Mouse (Mus musculus) G1E (cell line): ENCODE results near the gene AU040320. TPM values are rescaled to one million over a fixed set of nuclear protein-coding genes. Genes with fewer than 3 reads are reported as not detected.

Experiments
- ATAC-seq: 2 replicates; pipeline ENCODE4 v1.8.0; 2016; ENCODE audit warnings: mild to moderate bottlenecking; ENCODE audit not compliant: insufficient number of reproducible peaks, poor library complexity, low FRiP score, severe bottlenecking; ENCODE audit errors: extremely low read depth
- DNase-seq: peaks from one replicate; pipeline ENCODE4 v3.0.0; 2012; ENCODE audit warnings: low spot score
- H3K27me3 ChIP-seq: 2 replicates; pipeline ENCODE4 v1.6.1; 2012; ENCODE audit warnings: mild to moderate bottlenecking, low read length, inconsistent platforms; ENCODE audit not compliant: insufficient read depth
- H3K36me3 ChIP-seq: replicated peaks from 2 replicates; pipeline ENCODE3; 2012; ENCODE audit warnings: mild to moderate bottlenecking, inconsistent platforms
- H3K4me1 ChIP-seq: 2 replicates; pipeline ENCODE4 v1.6.1; 2012; ENCODE audit warnings: low read depth, low read length, inconsistent platforms, mixed read lengths; ENCODE audit not compliant: insufficient read depth
- H3K4me3 ChIP-seq: 2 replicates; pipeline ENCODE4 v1.5.1; 2012; ENCODE audit warnings: low read depth, mild to moderate bottlenecking, inconsistent platforms, low read length, moderate library complexity, mixed read lengths
- H3K9me3 ChIP-seq: replicated peaks from 2 replicates; pipeline ENCODE4 v1.6.1; 2012; ENCODE audit warnings: inconsistent platforms
- CTCF ChIP-seq: IDR thresholded peaks from 2 replicates; pipeline ENCODE4 v1.5.1; 2012; ENCODE audit warnings: low read depth, low read length, inconsistent platforms, mixed read lengths
- GATA1 ChIP-seq: IDR thresholded peaks from 2 replicates; pipeline ENCODE4 v1.6.1; 2012; ENCODE audit warnings: borderline replicate concordance, low read length, inconsistent platforms, mixed read lengths
- GATA2 ChIP-seq: IDR thresholded peaks from 2 replicates; pipeline ENCODE4 v1.6.1; 2012; ENCODE audit warnings: low read depth, low read length, inconsistent platforms, borderline replicate concordance
- POLR2AphosphoS5 ChIP-seq: IDR thresholded peaks from 2 replicates; pipeline ENCODE4 v1.6.1; 2012; ENCODE audit warnings: low read depth, low read length, inconsistent platforms; ENCODE audit not compliant: insufficient replicate concordance
- TAL1 ChIP-seq: conservative IDR thresholded peaks from 2 replicates; pipeline ENCODE4 v1.6.1; 2012; ENCODE audit warnings: low read depth, low read length, inconsistent platforms, mixed read lengths
- polyA plus RNA-seq: library from polyadenylated mRNA; stranded (reverse); fragments of >175 nt; gene quantifications from 2 replicates; pipeline ENCODE4 v1.2.3, GENCODE M21; 2012
- total RNA-seq, 2 experiments: library from RNA; stranded (forward) in 1 of 2; stranded (reverse) in 1 of 2; fragments of 200-1000 nt in 1 of 2; fragments of >200 nt in 1 of 2; fragmentation: Nextera tagmentation in 1 of 2; gene quantifications; 2 replicates each; pipeline ENCODE4 v1.2.3; 2014 to 2017

Gene AU040320
- total and polyA plus RNA-seq, 3 experiments = 15.5 to 41.5 (median 21.8) TPM

DNA sequence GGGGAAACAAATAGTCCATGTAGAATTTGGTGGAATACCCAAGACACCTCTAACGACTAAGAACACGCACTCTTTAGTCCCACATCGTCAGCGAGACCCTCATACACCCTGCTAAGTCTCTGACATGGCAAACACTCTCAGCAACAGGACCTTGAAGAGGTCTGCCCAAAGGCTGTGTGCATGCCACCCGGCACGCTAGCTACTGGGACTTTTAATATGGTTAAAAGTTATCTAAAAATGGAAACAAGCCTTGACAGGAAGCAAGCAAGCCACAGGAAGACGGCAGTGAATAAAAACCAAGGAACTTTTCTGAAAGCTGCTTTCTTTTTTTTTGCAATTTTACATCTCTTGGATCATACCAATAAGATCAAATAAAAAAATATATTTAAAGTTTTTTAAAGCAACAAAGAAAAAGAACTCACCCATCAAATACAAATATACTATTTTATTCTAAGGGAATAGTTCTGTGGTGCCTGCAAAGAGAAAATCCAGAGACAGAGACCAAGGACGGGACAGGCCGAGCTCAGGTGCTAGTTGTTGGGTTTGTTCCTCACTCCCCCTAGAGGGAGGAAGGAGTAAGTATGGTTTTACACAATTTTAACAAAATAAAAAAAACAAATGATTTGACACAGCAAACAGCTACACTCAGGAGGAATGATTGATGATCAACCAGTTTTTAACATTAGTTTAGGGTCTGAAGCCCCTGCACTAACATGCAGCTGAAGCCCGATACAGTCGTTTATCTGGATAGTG is 108.3 kb downstream of the AU040320 start:
- no peaks in the 10 kb centered on the region for H3K9me3 ChIP-seq
- no peaks in the 10 kb centered on the region for H3K4me1 ChIP-seq
- ATAC-seq (peak; percentile 22; the same call in 1 of the 2 replicates), DNase-seq (no peak)
- no peak for TF ChIP-seq POLR2AphosphoS5
- TF ChIP-seq CTCF = no peak
- TF ChIP-seq TAL1 = no peak
- no peak for TF ChIP-seq GATA2
- TF ChIP-seq GATA1 = no peak
- no peak overlapping the region for H3K4me3 ChIP-seq
- no peaks in the 10 kb centered on the region for H3K27me3 ChIP-seq
- peaks cover 79% of the 10 kb centered on the region for H3K36me3 ChIP-seq

DNA sequence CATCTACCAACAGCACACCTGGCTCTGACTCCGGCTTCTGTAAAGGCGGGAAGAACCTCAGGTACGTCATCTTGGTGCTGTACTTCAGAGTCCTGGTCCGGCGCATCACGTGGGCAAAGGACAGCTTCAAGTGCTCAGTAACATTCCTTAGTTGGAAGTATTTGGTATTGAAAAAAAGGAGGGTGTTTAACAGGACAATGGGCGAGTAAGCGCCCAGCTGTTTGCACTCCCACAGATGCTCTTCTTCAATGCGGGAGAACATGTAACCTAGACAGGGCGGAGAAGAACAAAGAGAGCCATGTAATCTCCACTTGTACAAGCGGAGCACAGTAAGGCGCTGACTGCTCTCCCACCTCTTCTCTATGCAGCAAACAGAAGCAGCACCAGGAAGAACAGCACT is 115.4 kb downstream of the AU040320 start:
- DNase-seq (no peak), ATAC-seq (no peak)
- H3K4me1 ChIP-seq = no peaks in the 10 kb centered on the region
- no peak overlapping the region for H3K4me3 ChIP-seq
- no peaks in the 10 kb centered on the region for H3K9me3 ChIP-seq
- no peaks in the 10 kb centered on the region for H3K27me3 ChIP-seq
- TF ChIP-seq GATA2 (no peak), POLR2AphosphoS5 (no peak), CTCF (no peak), GATA1 (no peak), TAL1 (no peak)
- H3K36me3 ChIP-seq = peaks cover 70% of the 10 kb centered on the region

DNA sequence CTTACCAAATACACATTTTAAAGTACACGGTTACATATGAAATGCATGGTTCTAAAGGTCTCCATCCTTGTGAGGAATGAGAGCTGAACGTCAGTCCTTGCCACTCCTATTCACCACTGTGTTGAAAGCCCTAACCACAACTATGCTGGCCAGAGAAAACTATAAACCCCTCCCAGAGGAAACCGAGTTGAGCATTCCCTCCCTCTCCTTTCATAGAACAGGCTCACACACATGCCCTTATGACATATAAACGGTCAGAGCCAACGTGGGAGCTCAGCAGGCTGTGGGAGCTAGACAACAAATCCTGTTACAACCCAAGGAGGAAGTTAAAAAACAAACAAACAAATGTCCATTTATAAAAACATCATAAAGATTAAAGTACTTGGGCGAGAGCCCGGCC is 119.4 kb downstream of the AU040320 start:
- ATAC-seq (no peak), DNase-seq (no peak)
- peaks cover 62% of the 10 kb centered on the region for H3K36me3 ChIP-seq
- no peaks in the 10 kb centered on the region for H3K4me1 ChIP-seq
- H3K9me3 ChIP-seq = no peaks in the 10 kb centered on the region
- no peaks in the 10 kb centered on the region for H3K27me3 ChIP-seq
- H3K4me3 ChIP-seq = no peak overlapping the region
- TF ChIP-seq POLR2AphosphoS5 (no peak), GATA2 (no peak)

DNA sequence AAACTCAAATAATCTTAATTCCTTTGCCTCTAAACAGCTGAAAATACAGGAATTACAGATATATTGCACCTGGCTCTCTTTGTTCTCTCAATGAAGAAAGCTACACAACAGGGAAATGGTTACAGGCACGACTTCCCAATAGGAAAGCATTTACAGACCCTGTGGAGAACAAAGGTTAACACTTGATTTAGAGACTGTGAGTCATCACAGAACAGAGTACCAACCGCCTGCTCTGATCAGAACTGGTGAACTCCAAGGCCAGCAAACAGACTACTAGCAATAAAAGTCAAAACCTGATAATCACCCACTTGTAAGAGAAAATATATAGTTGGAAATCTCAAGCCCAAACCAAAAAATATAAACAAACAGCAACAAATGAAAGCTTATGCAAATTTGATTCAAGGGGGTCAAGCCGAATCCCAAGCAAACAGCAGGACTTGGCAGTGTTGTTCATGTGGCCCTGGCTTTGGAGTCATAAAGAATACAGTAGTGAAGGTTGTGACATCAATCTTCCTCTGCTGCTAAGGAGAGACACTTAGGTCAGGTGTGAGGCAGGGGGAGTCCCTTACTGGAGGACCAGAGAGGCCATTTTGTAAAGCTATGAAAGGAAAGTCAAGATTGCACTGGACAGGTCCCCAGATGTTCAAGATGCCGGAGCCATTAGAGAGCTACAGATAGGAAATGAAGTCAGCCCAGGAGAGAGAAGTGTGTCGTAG is 126.4 kb downstream of the AU040320 start:
- no peaks in the 10 kb centered on the region for H3K27me3 ChIP-seq
- H3K4me3 ChIP-seq = no peak overlapping the region
- ATAC-seq (no peak), DNase-seq (no peak)
- TF ChIP-seq POLR2AphosphoS5 = no peak
- TF ChIP-seq CTCF = no peak
- TF ChIP-seq TAL1 = no peak
- TF ChIP-seq GATA2 = no peak
- no peak for TF ChIP-seq GATA1
- H3K36me3 ChIP-seq = peaks cover 67% of the 10 kb centered on the region
- H3K4me1 ChIP-seq = no peaks in the 10 kb centered on the region
- H3K9me3 ChIP-seq = no peaks in the 10 kb centered on the region

DNA sequence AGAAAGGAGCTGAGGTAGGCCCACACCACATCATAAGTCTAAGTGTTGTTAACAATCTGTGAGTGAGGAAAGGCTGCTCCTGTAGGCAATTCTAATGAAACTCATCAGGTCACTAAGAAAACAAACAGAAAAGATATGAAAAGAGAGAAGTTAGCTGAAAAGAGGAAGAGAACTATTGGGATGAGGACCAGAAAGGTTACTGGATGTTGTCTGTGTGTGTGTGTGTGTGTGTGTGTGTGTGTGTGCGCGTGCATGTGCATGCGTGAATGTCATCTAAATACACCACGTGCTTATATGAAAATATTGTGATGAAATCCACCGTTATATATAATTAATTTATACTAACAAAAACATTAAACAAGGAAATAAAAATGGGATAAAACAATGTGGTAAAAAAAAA is 130.3 kb downstream of the AU040320 start:
- H3K27me3 ChIP-seq = no peaks in the 10 kb centered on the region
- no peaks in the 10 kb centered on the region for H3K4me1 ChIP-seq
- H3K9me3 ChIP-seq = no peaks in the 10 kb centered on the region
- no peak for DNase-seq
- H3K4me3 ChIP-seq = no peak overlapping the region
- no peak for TF ChIP-seq CTCF
- no peak for TF ChIP-seq GATA2
- TF ChIP-seq POLR2AphosphoS5 = no peak
- TF ChIP-seq TAL1 = no peak
- no peak for TF ChIP-seq GATA1
- ATAC-seq = no peak
- H3K36me3 ChIP-seq = peaks cover 55% of the 10 kb centered on the region

DNA sequence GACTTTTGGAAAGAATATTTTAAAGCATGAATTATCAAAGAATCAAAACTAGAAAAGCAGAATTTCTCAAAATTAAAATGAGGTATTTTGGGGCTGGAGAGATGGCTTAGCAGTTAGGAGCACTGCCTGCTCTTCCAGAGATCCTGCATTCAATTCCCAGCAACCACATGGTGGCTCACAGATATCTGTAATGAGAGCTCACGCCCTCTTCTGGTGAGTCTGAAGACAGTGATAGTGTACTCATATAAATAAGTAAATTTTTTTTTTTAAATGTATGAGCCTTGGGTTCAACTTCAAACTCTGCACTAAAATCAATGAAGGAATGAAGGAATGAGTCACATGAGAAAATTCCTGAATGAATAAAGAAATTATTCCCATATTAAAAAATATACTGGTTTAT is 132.6 kb downstream of the AU040320 start:
- Histone ChIP-seq H3K36me3 (peaks cover 49% of the 10 kb centered on the region), H3K9me3 (no peaks in the 10 kb centered on the region), H3K4me3 (no peak overlapping the region), H3K27me3 (no peaks in the 10 kb centered on the region), H3K4me1 (peaks cover 11% of the 10 kb centered on the region)
- no peak for DNase-seq
- no peak for ATAC-seq
- TF ChIP-seq GATA2 = no peak
- no peak for TF ChIP-seq CTCF
- TF ChIP-seq POLR2AphosphoS5 = no peak
- TF ChIP-seq GATA1 = no peak
